Mouse (Mus musculus) hindbrain, embryonic 16.5 days (tissue): ENCODE results near the gene Lcn4. TPM values are rescaled to one million over a fixed set of nuclear protein-coding genes. Genes with fewer than 3 reads are reported as not detected.

Experiments used
- ATAC-seq: fragments of 200-750 bp; cut with Nextera tagmentation; 2 replicates; pipeline ENCODE4 v1.8.0; 2017; ENCODE audit warnings: moderate TSS enrichment, moderate library complexity
- H3K27ac ChIP-seq: fragments of 300-500 bp; sonication (generic); 2 replicates; pipeline ENCODE4 v1.5.1; 2014; ENCODE audit warnings: low read depth, mild to moderate bottlenecking, control low read depth, low read length, moderate library complexity
- H3K27me3 ChIP-seq: fragments of 300-500 bp; sonication (generic); replicated peaks from 2 replicates; pipeline ENCODE4 v1.6.1; 2014; ENCODE audit warnings: low read length; ENCODE audit not compliant: control insufficient read depth, insufficient read depth
- H3K36me3 ChIP-seq: fragments of 300-500 bp; sonication (generic); 2 replicates; pipeline ENCODE4 v1.6.1; 2014; ENCODE audit warnings: mild to moderate bottlenecking, low read length, moderate library complexity, mixed read lengths; ENCODE audit not compliant: control insufficient read depth, insufficient read depth
- H3K4me1 ChIP-seq: fragments of 300-500 bp; sonication (generic); 2 replicates; pipeline ENCODE4 v1.6.1; 2014; ENCODE audit warnings: low read depth, low read length; ENCODE audit not compliant: control insufficient read depth, insufficient read depth
- H3K4me2 ChIP-seq: fragments of 300-500 bp; sonication (generic); 2 replicates; pipeline ENCODE4 v1.6.1; 2014; ENCODE audit warnings: mild to moderate bottlenecking, low read length, control low read depth, moderate library complexity
- H3K4me3 ChIP-seq: fragments of 300-500 bp; sonication (generic); 2 replicates; pipeline ENCODE4 v1.5.1; 2014; ENCODE audit warnings: mild to moderate bottlenecking, low read length, control low read depth, moderate library complexity
- H3K9ac ChIP-seq: fragments of 300-500 bp; sonication (generic); 2 replicates; pipeline ENCODE4 v1.6.1; 2014; ENCODE audit warnings: low read depth, mild to moderate bottlenecking, control low read depth, low read length, moderate library complexity
- H3K9me3 ChIP-seq: fragments of 300-500 bp; sonication (generic); 2 replicates; pipeline ENCODE4 v1.6.1; 2014; ENCODE audit warnings: mild to moderate bottlenecking, low read length, moderate library complexity; ENCODE audit not compliant: control insufficient read depth
- WGBS: fragments of 180-500 bp; shearing (Covaris S2); extraction: QIAGEN DNeasy Blood & Tissue Kit; methylation state at CpG from one replicate; pipeline ENCODE4 v1.1.7; 2014; 5-methylcytosine and 5-hydroxymethylcytosine counted together
- polyA plus RNA-seq: library from polyadenylated mRNA; unstranded; fragments of >200 nt; fragmentation: Nextera tagmentation; extraction: Ambion mirVana; gene quantifications from 2 replicates; pipeline ENCODE4 v1.2.1, GENCODE M21; 2015

Gene Lcn4
- polyA plus RNA-seq, 1 experiment from 2014 or later = not detected

GRCm38 (mm10) chr2:26627921-26628739 is 43.0 kb downstream of the Lcn4 start, which contains the start of gene Fam69b:
Gene Fam69b (plus strand): TSS chr2:26628457.
- H3K27me3 ChIP-seq = no peaks in the 10 kb centered on the region
- WGBS = 1% methylated on average over 56 of the region's 70 CpGs
- peak; percentile 83 for ATAC-seq

GRCm38 (mm10) chr2:26626081-26626480 is 45.0 kb downstream of the Lcn4 start:
- WGBS = 67% methylated on average over 3 of the region's 3 CpGs
- no peak overlapping the region for H3K27ac ChIP-seq
- peaks cover 24% of the 10 kb centered on the region for H3K4me1 ChIP-seq
- no peak overlapping the region for H3K9ac ChIP-seq
- H3K27me3 ChIP-seq = no peaks in the 10 kb centered on the region
- H3K9me3 ChIP-seq = no peaks in the 10 kb centered on the region
- no peaks in the 10 kb centered on the region; the same call in 1 of the 2 replicates for H3K36me3 ChIP-seq
- no peak overlapping the region for H3K4me2 ChIP-seq
- no peak for ATAC-seq
- no peak overlapping the region for H3K4me3 ChIP-seq

More at GRCm38 (mm10) chr2:26627921-26628739, 43.0 kb downstream of the Lcn4 start, which contains the start of gene Fam69b:
- no peaks in the 10 kb centered on the region; the same call in 1 of the 2 replicates for H3K36me3 ChIP-seq
- peak within 1 kb of the TSS; percentile 100 for H3K9ac ChIP-seq
- no peaks in the 10 kb centered on the region for H3K9me3 ChIP-seq
- H3K4me3 ChIP-seq = peak within 1 kb of the TSS; percentile 79
- H3K4me2 ChIP-seq = peak within 1 kb of the TSS; percentile 66
- peaks cover 40% of the 10 kb centered on the region for H3K4me1 ChIP-seq
- H3K27ac ChIP-seq = peak within 1 kb of the TSS; percentile 91

- Histone ChIP-seq H3K9ac (no peak overlapping the region), H3K4me1 (peaks cover 17% of the 10 kb centered on the region), H3K9me3 (no peaks in the 10 kb centered on the region), H3K4me3 (no peak overlapping the region), H3K27ac (no peak overlapping the region), H3K36me3 (no peaks in the 10 kb centered on the region), H3K27me3 (no peaks in the 10 kb centered on the region), H3K4me2 (no peak overlapping the region)
- WGBS = 88% methylated on average over 3 of the region's 3 CpGs
- ATAC-seq = no peak
Measured at GRCm38 (mm10) chr2:26625419-26625818, 45.7 kb downstream of the Lcn4 start.

- Histone ChIP-seq H3K9ac (no peak overlapping the region), H3K4me1 (no peaks in the 10 kb centered on the region; the same call in 1 of the 2 replicates), H3K36me3 (no peaks in the 10 kb centered on the region), H3K4me2 (no peak overlapping the region), H3K4me3 (no peak overlapping the region), H3K27ac (no peak overlapping the region), H3K9me3 (no peaks in the 10 kb centered on the region), H3K27me3 (no peaks in the 10 kb centered on the region)
- ATAC-seq = no peak
- 63% methylated on average over 5 of the region's 5 CpGs for WGBS
Measured at GRCm38 (mm10) chr2:26622984-26623383, 48.1 kb downstream of the Lcn4 start.

GRCm38 (mm10) chr2:26621246-26621645 is 49.8 kb downstream of the Lcn4 start:
- Histone ChIP-seq H3K27ac (no peak overlapping the region), H3K4me1 (no peaks in the 10 kb centered on the region), H3K36me3 (no peaks in the 10 kb centered on the region), H3K4me3 (no peak overlapping the region), H3K27me3 (no peaks in the 10 kb centered on the region), H3K9me3 (no peaks in the 10 kb centered on the region), H3K9ac (no peak overlapping the region), H3K4me2 (no peak overlapping the region)
- no peak for ATAC-seq
- WGBS = 51% methylated on average over 2 of the region's 2 CpGs

- no peak overlapping the region for H3K27ac ChIP-seq
- H3K9ac ChIP-seq = no peak overlapping the region
- WGBS = 62% methylated on average over 7 of the region's 7 CpGs
- ATAC-seq = no peak
- H3K4me1 ChIP-seq = no peaks in the 10 kb centered on the region
- H3K36me3 ChIP-seq = no peaks in the 10 kb centered on the region
- H3K27me3 ChIP-seq = no peaks in the 10 kb centered on the region
- H3K9me3 ChIP-seq = no peaks in the 10 kb centered on the region
- H3K4me3 ChIP-seq = no peak overlapping the region
- H3K4me2 ChIP-seq = no peak overlapping the region
Measured at GRCm38 (mm10) chr2:26617928-26618327, 53.2 kb downstream of the Lcn4 start.

Other genes starting within 250 kb of the Lcn4 start
- 15.4 and 19.3 TPM in 2 replicates for gene Sec16a, start 226.1 kb downstream of the Lcn4 start, polyA plus RNA-seq
- gene Notch1, start 154.6 kb downstream of the Lcn4 start, polyA plus RNA-seq = 13.3 and 15.1 TPM in 2 replicates
- 75.4 and 76.2 TPM in 2 replicates for gene Egfl7, start 91.3 kb downstream of the Lcn4 start, polyA plus RNA-seq
- gene Gm20532, start 84.6 kb downstream of the Lcn4 start, polyA plus RNA-seq = not detected in 2 replicates
- 6.2 and 7.2 TPM in 2 replicates for gene Agpat2, start 66.9 kb downstream of the Lcn4 start, polyA plus RNA-seq
- 153 and 156 TPM in 2 replicates for gene Fam69b, start 42.8 kb downstream of the Lcn4 start, polyA plus RNA-seq
- gene Abo, start 193.7 kb upstream of the Lcn4 start, polyA plus RNA-seq = not detected in 2 replicates
- gene Surf6, start 231.6 kb upstream of the Lcn4 start, polyA plus RNA-seq = 31.1 and 32.2 TPM in 2 replicates
- 119 and 124 TPM in 2 replicates for gene Med22, start 239.4 kb upstream of the Lcn4 start, polyA plus RNA-seq
- 341 and 368 TPM in 2 replicates for gene Rpl7a, start 239.5 kb upstream of the Lcn4 start, polyA plus RNA-seq
- gene Surf2, start 245.1 kb upstream of the Lcn4 start, polyA plus RNA-seq = 55.8 and 57.3 TPM in 2 replicates
- gene Surf1, start 245.2 kb upstream of the Lcn4 start, polyA plus RNA-seq = 87.3 and 98.9 TPM in 2 replicates